Mouse (Mus musculus) cortical plate, adult 2 months (tissue): Measurements from ENCODE around the gene Tenm2.
A peak's percentile ranks its signal among the peaks of the same experiment; 100 is the strongest.

Experiments
- CTCF ChIP-seq: fragments of 200-500 bp; IDR thresholded peaks from 2 replicates; pipeline ENCODE4 v1.5.1; 2011; ENCODE audit warnings: mild to moderate bottlenecking, control low read depth, low read length; ENCODE audit not compliant: insufficient read depth; ENCODE audit errors: extremely low read depth
- POLR2A ChIP-seq: fragments of 200-500 bp; IDR thresholded peaks from 2 replicates; pipeline ENCODE4 v1.6.1; 2011; ENCODE audit warnings: mild to moderate bottlenecking, low read length, control low read depth; ENCODE audit not compliant: insufficient read depth; ENCODE audit errors: extremely low read depth

DNA sequence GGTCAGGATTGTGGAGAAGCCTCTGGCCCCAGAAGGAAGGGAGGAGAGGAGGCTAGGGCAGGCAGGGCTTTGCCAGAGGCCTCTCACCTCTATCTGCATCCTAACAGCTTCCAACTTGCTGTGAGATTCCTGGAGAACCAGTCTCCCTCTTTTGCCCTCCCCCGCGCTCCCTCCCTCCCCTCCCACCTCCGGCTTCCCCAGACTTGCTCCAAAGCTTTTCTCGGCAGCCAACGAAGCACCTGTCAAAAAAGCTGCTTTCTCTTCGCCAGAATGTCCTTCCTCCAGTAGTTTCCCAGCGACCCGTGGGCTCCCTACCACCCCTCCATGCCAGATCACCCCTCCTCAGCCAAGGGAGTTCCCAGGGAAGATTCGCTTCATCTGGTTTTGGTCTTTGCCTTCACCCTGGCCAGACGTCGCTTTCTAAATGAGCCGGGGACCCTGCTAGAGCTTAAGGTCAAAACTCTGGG lies 1256.5 kb downstream of the Tenm2 start:
- TF ChIP-seq CTCF = no peak
- TF ChIP-seq POLR2A = 0 out of 2 replicates have a peak, but pooled peaks have one; percentile 5
